Mouse (Mus musculus): ENCODE results near the gene Cnst.

DNA sequence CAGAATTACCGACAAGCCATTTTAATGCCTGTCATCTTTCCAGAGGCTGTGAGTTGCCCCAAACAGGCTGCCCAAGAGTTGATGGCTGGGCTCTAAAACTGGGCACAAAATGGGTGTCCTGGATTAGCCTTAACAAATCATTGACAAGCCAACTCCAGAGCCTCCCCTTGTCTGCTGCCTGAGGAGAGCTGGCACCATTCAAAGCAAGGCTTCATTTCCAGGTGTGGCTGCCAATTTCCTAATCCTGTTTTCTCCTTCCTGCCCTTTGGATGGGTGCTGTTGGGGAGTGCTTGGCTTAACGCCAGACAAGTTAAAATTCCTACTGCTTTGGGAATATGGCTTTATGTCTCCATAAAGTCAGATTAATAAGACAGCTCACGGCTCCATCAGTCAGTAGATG is 98.0 kb downstream of the Cnst start:
- TF ChIP-seq POLR2A (IDR thresholded peaks at IDR 0.05; ENCODE audit: borderline replicate concordance, insufficient read depth, low read length) (no peak), CTCF (IDR thresholded peaks at IDR 0.05; ENCODE audit: borderline replicate concordance, insufficient read depth, low read depth, low read length) (no peak)

All from cerebellum, adult 2 months (tissue).